Mouse (Mus musculus): ENCODE results near the gene Plod1.

- TF ChIP-seq CTCF (IDR thresholded peaks at IDR 0.05; ENCODE audit: low read depth, low read length) (no peak), POLR2A (IDR thresholded peaks at IDR 0.05; ENCODE audit: borderline replicate concordance, low read depth, low read length) (no peak; the same call in 1 of the 2 replicates)
Observed at GRCm38 (mm10) chr4:147868450-147869031, 68.0 kb downstream of the Plod1 start, which contains the start of the genes Miip and Fv1.

Data from bone marrow macrophage, adult 2 months (primary cell).